Mouse (Mus musculus) heart, postnatal 0 days (tissue): Measurements from ENCODE around the gene Hmgcl.

Experiments used
- CTCF ChIP-seq: IDR thresholded peaks from 2 replicates; pipeline ENCODE4 v1.5.1; 2016; ENCODE audit warnings: antibody characterized with exemption, control low read depth, low read depth
- EP300 ChIP-seq: IDR thresholded peaks from 2 replicates; pipeline ENCODE4 v1.6.1; 2016; ENCODE audit warnings: antibody characterized with exemption, low read depth

DNA sequence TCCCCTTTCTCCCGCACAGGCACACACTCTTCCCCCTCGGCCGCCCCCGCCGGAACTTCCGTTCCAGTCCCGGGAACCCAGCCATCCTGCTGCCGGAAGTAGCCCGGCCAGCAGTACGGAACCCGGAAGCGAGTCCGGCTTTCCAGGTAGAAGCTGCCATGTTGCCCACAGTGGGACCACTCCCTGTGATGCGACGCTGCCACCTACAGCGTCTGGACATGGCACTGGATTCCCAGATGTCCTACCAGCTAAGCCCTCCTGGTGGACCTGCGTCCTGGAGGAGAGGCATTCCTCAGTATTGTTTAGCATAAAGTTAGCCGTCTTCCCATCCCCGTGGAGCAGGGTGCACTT, 26.3 kb downstream of the Hmgcl start, which contains the start of gene Lypla2:
- no peak for TF ChIP-seq CTCF
- 0 out of 2 replicates have a peak, but pooled peaks have one; percentile 33 for TF ChIP-seq EP300
